Mouse (Mus musculus) midbrain, postnatal 0 days (tissue): Measurements from ENCODE around the gene Tmem115. TPM values are rescaled to one million over a fixed set of nuclear protein-coding genes. Genes with fewer than 3 reads are reported as not detected.
A peak's percentile ranks its signal among the peaks of the same experiment; 100 is the strongest.

Experiments used
- ATAC-seq: fragments of 200-750 bp; cut with Nextera tagmentation; 2 replicates; pipeline ENCODE4 v1.8.0; 2017; ENCODE audit warnings: moderate number of reproducible peaks, mild to moderate bottlenecking, moderate TSS enrichment, moderate library complexity; ENCODE audit not compliant: low FRiP score
- DNase-seq: peaks from one replicate; pipeline ENCODE4 v3.0.0-alpha.2; 2015; ENCODE audit warnings: low spot score
- H3K27ac ChIP-seq: fragments of 300-500 bp; sonication (generic); 2 replicates; pipeline ENCODE4 v1.5.1; 2014; ENCODE audit warnings: low read depth, mild to moderate bottlenecking, low read length, mixed read lengths
- H3K27me3 ChIP-seq: fragments of 300-500 bp; sonication (generic); 2 replicates; pipeline ENCODE4 v1.6.1; 2014; ENCODE audit warnings: low read length, control low read depth, mixed read lengths; ENCODE audit not compliant: insufficient read depth
- H3K36me3 ChIP-seq: fragments of 300-500 bp; sonication (generic); 2 replicates; pipeline ENCODE4 v1.6.1; 2014; ENCODE audit warnings: low read length, control low read depth, mixed read lengths; ENCODE audit not compliant: insufficient read depth
- H3K4me1 ChIP-seq: fragments of 300-500 bp; sonication (generic); 2 replicates; pipeline ENCODE4 v1.6.1; 2014; ENCODE audit warnings: mild to moderate bottlenecking, control low read depth, antibody characterized with exemption, low read length, mixed read lengths; ENCODE audit not compliant: insufficient read depth
- H3K4me2 ChIP-seq: fragments of 300-500 bp; sonication (generic); 2 replicates; pipeline ENCODE4 v1.6.1; 2014; ENCODE audit warnings: low read depth, mild to moderate bottlenecking, low read length, mixed read lengths; ENCODE audit not compliant: poor library complexity, severe bottlenecking
- H3K4me3 ChIP-seq: fragments of 300-500 bp; sonication (generic); 2 replicates; pipeline ENCODE4 v1.5.1; 2014; ENCODE audit warnings: low read depth, mild to moderate bottlenecking, low read length, moderate library complexity
- H3K9ac ChIP-seq: fragments of 300-500 bp; sonication (generic); replicated peaks from 2 replicates; pipeline ENCODE4 v1.6.1; 2014; ENCODE audit warnings: mild to moderate bottlenecking, low read length, moderate library complexity, mixed read lengths; ENCODE audit not compliant: poor library complexity, severe bottlenecking
- H3K9me3 ChIP-seq: fragments of 300-500 bp; sonication (generic); 2 replicates; pipeline ENCODE4 v1.6.1; 2016; ENCODE audit warnings: low read length, control low read depth
- CTCF ChIP-seq: IDR thresholded peaks from 2 replicates; pipeline ENCODE4 v1.5.1; 2016; ENCODE audit warnings: antibody characterized with exemption, mild to moderate bottlenecking
- WGBS: fragments of 180-500 bp; shearing (Covaris S2); extraction: QIAGEN DNeasy Blood & Tissue Kit; methylation state at CpG from one replicate; pipeline ENCODE4 v1.1.7; 2014; 5-methylcytosine and 5-hydroxymethylcytosine counted together
- polyA plus RNA-seq: library from polyadenylated mRNA; unstranded; fragments of >200 nt; fragmentation: Nextera tagmentation; extraction: Ambion mirVana; gene quantifications from 2 replicates; pipeline ENCODE4 v1.2.1, GENCODE M21; 2015
- total RNA-seq: library from RNA; depleted of rRNA; stranded (reverse); fragments of >200 nt; gene quantifications from 2 replicates; pipeline ENCODE4 v1.2.3, GENCODE M21; 2014

The Tmem115 gene
- total and polyA plus RNA-seq, 2 experiments from 2014 or later = 51.9 to 57.8 TPM

DNA sequence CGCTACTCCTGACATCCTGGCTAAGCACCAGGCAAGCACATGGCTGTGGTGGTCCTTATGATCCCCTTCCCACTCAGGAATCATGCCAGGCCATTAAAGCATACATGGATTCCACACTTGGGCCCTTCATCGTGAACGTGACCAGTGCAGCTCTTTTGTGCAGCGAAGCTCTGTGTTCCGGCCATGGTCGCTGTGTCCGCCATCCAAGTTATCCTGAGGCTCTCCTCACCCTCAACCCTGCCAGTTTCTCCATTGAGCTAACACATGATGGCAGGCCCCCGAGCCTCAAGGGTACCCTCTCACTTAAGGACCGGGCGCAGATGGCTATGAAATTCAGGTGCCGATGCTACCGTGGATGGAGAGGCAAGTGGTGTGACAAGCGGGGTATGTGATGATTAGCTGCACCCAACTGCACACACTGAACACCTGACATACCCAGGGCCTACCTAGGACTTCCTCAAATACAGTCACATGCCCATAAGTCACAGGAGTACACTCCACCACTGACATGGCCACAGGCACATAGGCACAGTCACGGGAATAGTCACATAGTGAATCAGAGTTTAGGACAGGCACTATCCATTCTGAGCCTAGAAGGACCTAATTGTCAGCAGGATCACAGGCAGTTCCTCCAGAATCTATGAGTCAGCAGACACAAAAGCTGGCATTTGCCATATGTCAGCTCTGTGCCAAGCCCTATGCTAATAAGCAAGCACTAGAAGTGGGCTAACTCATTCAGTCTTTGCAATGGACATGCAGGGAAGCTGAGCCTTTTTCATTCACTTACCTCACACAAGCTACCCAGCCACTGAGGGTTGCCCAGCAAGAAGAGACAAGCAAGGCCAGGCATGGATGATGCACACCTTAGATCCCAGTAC is 45.5 kb downstream of the Tmem115 start:
- Histone ChIP-seq H3K36me3 (peaks cover 6% of the 10 kb centered on the region), H3K27me3 (no peaks in the 10 kb centered on the region), H3K4me2 (no peak overlapping the region), H3K4me3 (no peak overlapping the region), H3K9ac (no peak overlapping the region), H3K9me3 (no peaks in the 10 kb centered on the region), H3K27ac (no peak overlapping the region), H3K4me1 (0 out of 2 replicates have a peak, but pooled peaks cover 11% of the 10 kb centered on the region)
- 96% methylated on average over 14 of the region's 14 CpGs for WGBS
- ATAC-seq (no peak), DNase-seq (no peak)
- no peak for TF ChIP-seq CTCF

DNA sequence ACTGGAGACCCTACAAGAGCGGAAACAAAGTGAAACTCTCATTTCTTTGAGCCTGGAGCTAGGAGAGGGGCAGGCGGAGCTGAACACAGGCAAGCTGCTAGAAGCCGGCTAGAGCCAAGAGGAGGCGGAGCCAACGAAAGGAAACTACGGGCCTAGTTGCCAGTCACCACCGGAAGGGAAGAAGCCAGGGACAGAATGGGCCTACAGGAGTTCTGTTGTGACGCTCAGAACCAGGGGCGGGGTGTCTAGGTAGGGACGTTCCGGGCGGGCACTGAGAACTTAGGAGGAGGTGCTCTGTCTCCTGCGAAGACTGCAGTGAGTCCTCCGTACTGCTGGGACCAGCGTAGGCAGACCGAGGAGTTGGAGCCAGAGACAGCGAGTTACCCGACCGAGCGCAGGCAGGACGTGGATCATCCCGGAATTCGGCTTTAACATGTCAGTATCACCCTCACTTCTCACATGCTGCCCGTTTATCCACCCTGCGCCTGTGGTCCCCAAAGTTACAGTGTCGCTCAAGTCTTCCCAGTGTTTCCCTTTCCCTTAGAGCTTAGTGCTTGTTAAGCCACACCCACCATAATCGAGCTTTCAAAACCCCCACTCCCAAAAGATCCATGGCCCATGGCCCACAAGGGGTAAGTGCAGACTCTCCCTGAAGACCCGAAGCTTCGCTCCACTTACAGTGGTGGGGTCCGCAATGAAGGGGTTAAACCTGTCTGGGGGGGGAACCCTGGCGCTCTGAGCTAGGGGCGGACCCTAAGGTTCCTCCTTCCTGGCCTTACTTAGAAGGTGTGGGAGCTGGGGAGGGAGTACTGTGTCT is 47.0 kb downstream of the Tmem115 start, which contains the start of gene Hyal3:
TSS of gene Hyal3 (plus strand) at position 318 of the 817 bp plus-strand sequence.
- Histone ChIP-seq H3K36me3 (peaks cover 6% of the 10 kb centered on the region), H3K9me3 (no peaks in the 10 kb centered on the region), H3K9ac (peak within 1 kb of the TSS; percentile 79), H3K27me3 (no peaks in the 10 kb centered on the region), H3K4me2 (peak within 1 kb of the TSS; percentile 88), H3K4me3 (peak within 1 kb of the TSS; percentile 60), H3K27ac (peak within 1 kb of the TSS; percentile 81), H3K4me1 (0 out of 2 replicates have a peak, but pooled peaks cover 11% of the 10 kb centered on the region)
- TF ChIP-seq CTCF = no peak
- DNase-seq = peak; percentile 94
- ATAC-seq = peak; percentile 78
- WGBS = 1% methylated on average over 32 of the region's 32 CpGs

GRCm38 (mm10) chr9:107581584-107581983 is 47.8 kb downstream of the Tmem115 start:
- H3K27me3 ChIP-seq = no peaks in the 10 kb centered on the region
- H3K4me3 ChIP-seq = peak overlapping the region; percentile 60
- no peak for TF ChIP-seq CTCF
- no peak overlapping the region for H3K27ac ChIP-seq
- peaks cover 6% of the 10 kb centered on the region for H3K36me3 ChIP-seq
- DNase-seq (no peak), ATAC-seq (no peak)
- 77% methylated on average over 4 of the region's 4 CpGs for WGBS
- H3K4me2 ChIP-seq = peak overlapping the region; percentile 88
- H3K9me3 ChIP-seq = no peaks in the 10 kb centered on the region
- H3K9ac ChIP-seq = peak overlapping the region; percentile 79
- 0 out of 2 replicates have a peak, but pooled peaks cover 11% of the 10 kb centered on the region for H3K4me1 ChIP-seq

DNA sequence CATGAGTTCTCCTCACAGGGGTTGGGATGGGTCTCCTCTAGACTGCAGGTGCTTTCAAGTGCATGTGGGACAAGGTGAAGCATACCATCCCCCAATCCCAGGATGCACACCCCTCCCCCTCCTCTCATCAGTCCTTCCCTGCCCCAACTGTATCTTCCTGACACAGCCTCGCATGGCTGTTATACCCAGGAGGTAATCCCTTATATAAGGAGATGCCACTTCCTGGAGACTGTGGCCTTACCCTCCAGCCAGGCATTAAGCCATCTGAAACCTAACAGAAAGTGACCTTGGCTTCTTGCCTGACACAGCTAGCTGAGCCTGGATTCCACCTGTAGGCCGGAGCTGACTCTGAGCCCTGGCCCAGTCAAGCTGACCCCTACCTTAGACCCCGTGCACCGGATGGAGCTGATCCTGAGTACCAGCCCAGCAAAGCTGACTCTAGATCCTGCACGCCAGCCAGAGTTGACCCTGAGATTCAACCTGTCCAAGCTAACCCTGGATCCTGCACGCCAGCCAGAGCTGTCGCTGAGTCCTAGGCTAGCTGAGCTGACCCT is 48.8 kb downstream of the Tmem115 start:
- no peak for TF ChIP-seq CTCF
- peaks cover 6% of the 10 kb centered on the region for H3K36me3 ChIP-seq
- WGBS = 87% methylated on average over 7 of the region's 7 CpGs

DNA sequence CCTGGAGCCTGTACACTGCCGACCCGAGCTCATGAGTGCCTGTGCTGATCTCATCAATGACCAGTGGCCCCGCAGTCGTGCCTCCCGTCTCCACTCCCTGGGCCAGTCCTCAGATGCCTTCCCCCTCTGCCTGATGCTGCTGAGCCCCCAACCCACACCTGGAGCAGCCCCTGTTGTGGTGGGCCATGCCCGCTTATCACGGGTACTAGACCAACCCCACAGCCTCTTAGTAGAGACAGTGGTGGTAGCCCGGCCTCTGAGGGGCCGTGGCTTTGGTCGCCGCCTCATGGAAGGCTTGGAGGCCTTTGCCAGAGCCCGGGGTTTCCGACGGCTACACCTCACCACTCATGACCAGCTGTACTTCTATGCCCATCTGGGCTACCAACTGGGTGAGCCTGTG is 49.4 kb downstream of the Tmem115 start:
- Histone ChIP-seq H3K4me1 (peaks cover 14% of the 10 kb centered on the region; the same call in 1 of the 2 replicates), H3K9ac (no peak overlapping the region), H3K36me3 (peaks cover 6% of the 10 kb centered on the region), H3K4me3 (no peak overlapping the region), H3K27me3 (no peaks in the 10 kb centered on the region), H3K4me2 (no peak overlapping the region), H3K9me3 (no peaks in the 10 kb centered on the region), H3K27ac (no peak overlapping the region)
- no peak for TF ChIP-seq CTCF
- 96% methylated on average over 14 of the region's 14 CpGs for WGBS
- ATAC-seq (no peak), DNase-seq (no peak)

More for the DNA sequence above, 48.8 kb downstream of the Tmem115 start:
- DNase-seq (no peak), ATAC-seq (no peak)
- no peaks in the 10 kb centered on the region for H3K27me3 ChIP-seq
- H3K4me1 ChIP-seq = 0 out of 2 replicates have a peak, but pooled peaks cover 11% of the 10 kb centered on the region
- H3K4me2 ChIP-seq = no peak overlapping the region
- no peaks in the 10 kb centered on the region for H3K9me3 ChIP-seq
- H3K27ac ChIP-seq = no peak overlapping the region
- no peak overlapping the region for H3K9ac ChIP-seq
- H3K4me3 ChIP-seq = no peak overlapping the region
